Mouse (Mus musculus) heart, embryonic 14.5 days (tissue): ENCODE measurements around the gene Adck1. TPM values are rescaled to one million over a fixed set of nuclear protein-coding genes. Genes with fewer than 3 reads are reported as not detected.
"Not testable (repeated sequence)": the region's sequence is repeated elsewhere in the genome, so short reads cannot be mapped to it uniquely, and the experiment has no call there.

Experiments
- ATAC-seq: fragments of 200-750 bp; cut with Nextera tagmentation; 2 replicates; pipeline ENCODE4 v1.8.0; 2017; ENCODE audit warnings: low read depth, moderate TSS enrichment; ENCODE audit not compliant: insufficient number of reproducible peaks, insufficient read depth, low FRiP score
- H3K27ac ChIP-seq, 2 experiments: fragments of 200-500 bp in 1 of 2; fragments of 300-500 bp in 1 of 2; sonication (generic) in 1 of 2; replicated peaks in 1 of 2; 2 replicates each; pipeline ENCODE4 v1.5.1; 2012 to 2014; ENCODE audit warnings: low read depth in 2 of 2, low read length in 2 of 2, control low read depth in 1 of 2, mild to moderate bottlenecking in 1 of 2, mixed read lengths in 1 of 2; ENCODE audit not compliant: control insufficient read depth in 1 of 2, insufficient read depth in 1 of 2
- H3K27me3 ChIP-seq: fragments of 300-500 bp; sonication (generic); 2 replicates; pipeline ENCODE4 v1.6.1; 2014; ENCODE audit warnings: mild to moderate bottlenecking, low read length, control low read depth; ENCODE audit not compliant: control insufficient read depth, insufficient read depth
- H3K36me3 ChIP-seq: fragments of 300-500 bp; sonication (generic); 2 replicates; pipeline ENCODE4 v1.6.1; 2014; ENCODE audit warnings: mild to moderate bottlenecking, control low read depth, low read length, mixed read lengths; ENCODE audit not compliant: control insufficient read depth, insufficient read depth
- H3K4me1 ChIP-seq, 2 experiments: fragments of 200-500 bp in 1 of 2; fragments of 300-500 bp in 1 of 2; sonication (generic) in 1 of 2; 2 replicates each; pipeline ENCODE4 v1.6.1; 2012 to 2014; ENCODE audit warnings: low read length in 2 of 2, control low read depth in 1 of 2, mixed read lengths in 1 of 2; ENCODE audit not compliant: control insufficient read depth in 2 of 2, insufficient read depth in 2 of 2
- H3K4me2 ChIP-seq: fragments of 300-500 bp; sonication (generic); 2 replicates; pipeline ENCODE4 v1.6.1; 2014; ENCODE audit warnings: mild to moderate bottlenecking, low read length
- H3K4me3 ChIP-seq, 2 experiments: fragments of 200-500 bp in 1 of 2; fragments of 300-500 bp in 1 of 2; sonication (generic) in 1 of 2; 2 replicates each; pipeline ENCODE4 v1.5.1; 2012 to 2014; ENCODE audit warnings: low read length in 2 of 2, mild to moderate bottlenecking in 2 of 2, control low read depth in 1 of 2, low read depth in 1 of 2, moderate library complexity in 1 of 2; ENCODE audit not compliant: control insufficient read depth in 1 of 2, insufficient read depth in 1 of 2
- H3K9ac ChIP-seq: fragments of 300-500 bp; sonication (generic); 2 replicates; pipeline ENCODE4 v1.6.1; 2014; ENCODE audit warnings: mild to moderate bottlenecking, low read length
- H3K9me3 ChIP-seq: fragments of 300-500 bp; sonication (generic); 2 replicates; pipeline ENCODE4 v1.6.1; 2016; ENCODE audit warnings: low read length, control low read depth; ENCODE audit not compliant: control insufficient read depth
- WGBS: fragments of 180-500 bp; shearing (Covaris S2); extraction: QIAGEN DNeasy Blood & Tissue Kit; methylation state at CpG from one replicate; pipeline ENCODE4 v1.1.7; 2014; 5-methylcytosine and 5-hydroxymethylcytosine counted together
- polyA plus RNA-seq: library from polyadenylated mRNA; unstranded; fragments of >200 nt; fragmentation: Nextera tagmentation; extraction: Ambion mirVana; gene quantifications from 2 replicates; pipeline ENCODE4 v1.2.1, GENCODE M21; 2014

The Adck1 gene
- polyA plus RNA-seq, 1 experiment from 2014 or later, result 12.9 TPM

DNA sequence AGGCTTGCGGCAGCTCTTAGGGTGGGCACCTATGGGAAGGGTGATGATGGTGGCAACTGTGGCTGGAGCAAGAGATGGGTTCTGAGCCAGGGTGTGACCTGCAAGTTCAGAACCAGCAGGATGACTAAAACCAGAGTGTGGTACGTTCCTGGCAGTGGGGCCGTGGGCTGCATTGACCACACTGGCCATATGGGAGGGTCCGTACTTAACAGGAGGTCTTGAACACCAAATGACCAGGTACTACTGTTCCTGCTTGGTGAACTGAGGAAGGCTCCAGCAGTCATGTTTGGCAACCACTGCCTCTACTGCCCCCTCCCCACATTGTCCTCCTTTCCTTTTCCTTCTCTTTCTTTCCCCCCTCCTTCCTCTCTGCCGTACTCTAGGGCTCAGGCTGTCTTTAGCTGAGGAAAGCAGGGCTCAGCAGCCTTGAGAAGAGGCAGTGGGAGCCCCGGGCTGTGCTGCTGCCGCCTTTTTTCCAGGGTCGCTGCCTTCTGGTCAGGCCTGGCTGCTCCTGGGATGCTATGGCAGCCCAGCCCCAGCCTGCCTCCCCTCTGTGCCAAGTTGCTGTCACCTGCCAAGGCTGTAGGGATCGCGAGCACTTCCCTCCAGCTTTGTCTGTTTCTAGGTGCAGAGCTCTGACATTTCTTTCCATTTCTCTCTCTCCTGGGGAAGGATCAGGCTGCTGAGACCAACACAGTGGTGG lies 103.4 kb downstream of the Adck1 start:
- no peak for ATAC-seq
- Histone ChIP-seq H3K4me1 (peaks cover 0 to 6% of the 10 kb centered on the region in 2 experiments; a peak in 1 of 4 replicates), H3K27me3 (no peaks in the 10 kb centered on the region), H3K9ac (no peak overlapping the region), H3K4me2 (no peak overlapping the region), H3K27ac (no peak overlapping the region), H3K4me3 (no peak overlapping the region), H3K9me3 (no peaks in the 10 kb centered on the region), H3K36me3 (peaks cover 19% of the 10 kb centered on the region; the same call in 1 of the 2 replicates)
- WGBS, result 69% methylated on average over 10 of the region's 10 CpGs

DNA sequence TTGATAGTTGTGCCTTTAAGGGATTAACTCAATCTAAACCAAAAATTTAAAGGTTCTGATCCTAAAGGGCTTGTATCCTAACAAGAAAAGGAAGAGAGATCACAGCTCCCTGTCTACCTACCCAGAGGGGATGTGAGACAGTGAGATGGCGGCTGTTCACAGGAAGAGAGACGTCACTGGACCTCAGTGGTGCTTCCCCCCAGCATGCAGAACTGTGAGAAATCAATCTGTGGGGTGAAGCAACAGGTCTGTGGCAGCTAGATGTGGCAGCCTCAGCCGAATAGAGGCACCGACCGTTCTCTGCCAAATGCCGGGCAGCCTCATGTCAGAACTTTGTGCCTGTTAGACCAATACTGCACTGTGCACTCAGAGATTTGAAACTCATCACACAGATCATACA lies 106.4 kb downstream of the Adck1 start:
- no peak overlapping the region for H3K4me2 ChIP-seq

DNA sequence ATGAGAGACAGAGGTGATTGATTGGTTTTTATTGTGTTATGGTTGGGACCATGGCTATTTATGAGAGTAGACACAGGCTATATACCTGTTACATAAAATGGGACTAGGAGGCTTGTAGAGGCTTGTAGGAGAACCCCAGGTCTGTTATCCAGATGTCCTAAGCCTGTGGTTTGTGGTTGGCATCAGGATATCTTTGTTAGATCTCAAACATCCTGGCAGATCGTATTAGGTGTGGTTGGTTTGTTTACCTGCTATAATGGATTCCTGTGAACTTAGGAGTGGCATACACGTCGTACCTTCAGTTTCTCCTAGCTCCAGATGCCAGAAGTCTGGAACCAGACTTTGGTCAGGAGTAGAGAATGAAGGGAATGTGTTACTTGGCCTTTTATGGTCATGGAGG lies 106.9 kb downstream of the Adck1 start:
- no peak overlapping the region for H3K4me2 ChIP-seq
- H3K27ac ChIP-seq, result no peak overlapping the region
- peaks cover 0 to 6% of the 10 kb centered on the region in 2 experiments; a peak in 1 of 4 replicates for H3K4me1 ChIP-seq
- WGBS, result 31% methylated on average over 3 of the region's 3 CpGs
- H3K4me3 ChIP-seq, result no peak overlapping the region
- no peaks in the 10 kb centered on the region for H3K9me3 ChIP-seq
- no peak overlapping the region for H3K9ac ChIP-seq
- no peak for ATAC-seq
- no peaks in the 10 kb centered on the region for H3K36me3 ChIP-seq
- no peaks in the 10 kb centered on the region for H3K27me3 ChIP-seq

More for the DNA sequence above, 106.4 kb downstream of the Adck1 start:
- no peak for ATAC-seq
- no peak overlapping the region for H3K27ac ChIP-seq
- no peak overlapping the region for H3K9ac ChIP-seq
- H3K4me1 ChIP-seq, result peaks cover 0 to 6% of the 10 kb centered on the region in 2 experiments; a peak in 1 of 4 replicates
- H3K9me3 ChIP-seq, result no peaks in the 10 kb centered on the region
- 92% methylated on average over 6 of the region's 6 CpGs for WGBS
- no peak overlapping the region for H3K4me3 ChIP-seq
- no peaks in the 10 kb centered on the region for H3K27me3 ChIP-seq
- no peaks in the 10 kb centered on the region for H3K36me3 ChIP-seq

DNA sequence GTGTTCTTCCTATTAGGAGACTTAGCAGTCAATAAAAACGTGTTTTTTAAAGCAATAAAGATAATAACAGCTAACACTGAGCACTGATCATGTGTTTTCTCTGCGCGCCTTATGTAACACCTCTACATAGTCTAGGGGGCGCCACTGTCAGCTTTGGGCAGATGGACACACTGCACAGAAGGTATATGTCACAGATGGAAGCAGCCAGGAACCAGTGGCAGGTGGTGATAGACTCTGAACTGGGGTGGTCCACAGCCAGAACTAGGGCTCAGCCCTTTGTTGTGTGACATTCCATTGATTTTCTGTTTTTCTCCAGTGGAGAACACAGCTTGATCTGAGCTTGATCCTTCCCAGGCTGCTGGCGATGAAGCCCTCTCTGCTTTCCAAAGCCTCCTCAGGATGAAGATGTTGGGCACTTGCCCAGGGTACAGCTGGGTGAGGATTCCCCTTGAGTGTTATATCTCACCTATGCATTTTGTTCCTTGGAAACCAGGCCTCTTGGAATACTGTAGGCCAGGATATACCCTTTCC lies 107.6 kb downstream of the Adck1 start:
- no peak overlapping the region for H3K4me3 ChIP-seq
- H3K36me3 ChIP-seq, result no peaks in the 10 kb centered on the region
- H3K4me2 ChIP-seq, result no peak overlapping the region
- H3K9ac ChIP-seq, result no peak overlapping the region
- 65% methylated on average over 5 of the region's 5 CpGs for WGBS
- peaks cover 0 to 6% of the 10 kb centered on the region in 2 experiments; a peak in 1 of 4 replicates for H3K4me1 ChIP-seq
- no peaks in the 10 kb centered on the region for H3K9me3 ChIP-seq
- no peaks in the 10 kb centered on the region for H3K27me3 ChIP-seq
- no peak for ATAC-seq
- no peak overlapping the region for H3K27ac ChIP-seq

DNA sequence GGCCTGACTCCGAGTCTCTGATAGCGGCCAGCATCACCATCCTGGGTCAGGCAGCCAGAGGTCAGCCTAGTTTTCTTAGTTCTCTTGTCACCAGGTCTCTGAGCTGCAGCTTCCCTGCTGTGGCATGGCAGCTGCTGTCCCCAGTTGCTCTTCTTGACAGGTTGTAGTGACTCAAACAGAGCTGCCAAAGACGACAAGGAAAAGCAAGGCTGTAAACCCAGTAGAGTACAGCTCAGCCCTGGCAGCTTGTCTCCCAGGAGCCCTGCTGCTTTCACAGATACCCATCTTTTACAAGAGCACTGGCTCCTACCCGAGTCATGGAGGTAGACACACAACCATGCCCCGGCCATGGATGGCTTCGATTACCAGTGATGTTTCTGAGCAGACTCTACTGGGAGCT lies 108.3 kb downstream of the Adck1 start:
- peaks cover 0 to 6% of the 10 kb centered on the region in 2 experiments; a peak in 1 of 4 replicates for H3K4me1 ChIP-seq
- H3K27me3 ChIP-seq, result no peaks in the 10 kb centered on the region
- WGBS, result 56% methylated on average over 6 of the region's 6 CpGs
- no peaks in the 10 kb centered on the region for H3K36me3 ChIP-seq
- H3K9ac ChIP-seq, result no peak overlapping the region
- no peak overlapping the region for H3K4me2 ChIP-seq
- H3K27ac ChIP-seq, result no peak overlapping the region
- ATAC-seq, result no peak
- H3K4me3 ChIP-seq, result no peak overlapping the region
- H3K9me3 ChIP-seq, result no peaks in the 10 kb centered on the region

DNA sequence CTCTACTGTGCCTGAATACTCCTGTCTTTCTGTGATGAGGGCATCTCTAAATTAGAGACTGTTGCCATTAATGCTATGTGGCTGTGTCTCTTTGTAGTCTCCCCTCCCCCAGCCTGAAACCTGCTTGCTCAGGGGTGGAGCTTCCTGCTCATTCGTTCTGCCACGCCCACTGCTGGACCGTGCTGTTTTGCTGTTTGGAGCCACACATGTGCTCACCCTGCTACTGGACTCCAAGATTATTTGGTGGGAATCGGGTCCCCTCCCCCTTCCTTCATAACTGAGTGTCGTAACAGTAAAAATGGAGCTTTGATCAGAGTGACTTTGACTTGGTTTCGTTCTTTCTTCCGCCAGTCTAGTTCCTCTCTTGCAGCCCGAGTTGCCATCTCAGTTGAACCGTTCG lies 111.5 kb downstream of the Adck1 start:
- not testable (repeated sequence) for H3K4me3 ChIP-seq, H3K4me1 ChIP-seq, H3K36me3 ChIP-seq, H3K4me2 ChIP-seq, H3K27me3 ChIP-seq, H3K9me3 ChIP-seq, H3K27ac ChIP-seq, ATAC-seq, H3K9ac ChIP-seq
- WGBS, result 61% methylated on average over 10 of the region's 10 CpGs

DNA sequence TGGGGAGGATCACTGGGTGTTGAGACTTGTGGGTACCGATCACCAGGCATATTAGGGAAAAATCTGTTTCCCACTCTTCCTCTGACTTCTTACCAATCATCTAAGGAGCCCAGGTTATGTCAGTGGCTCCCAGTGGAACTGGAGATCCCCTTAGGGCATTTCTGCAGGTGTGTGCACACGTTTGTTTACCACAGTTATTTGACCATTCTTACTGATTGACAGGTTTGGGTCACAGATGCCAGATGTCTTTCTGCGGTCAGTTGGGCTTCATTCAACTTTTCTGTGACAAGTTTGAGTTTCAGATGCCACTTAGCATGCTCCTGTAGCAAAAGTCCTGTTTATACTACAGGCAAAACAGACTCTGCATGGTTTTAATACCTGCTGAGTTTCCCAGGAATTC lies 112.5 kb downstream of the Adck1 start:
- WGBS, result 76% methylated on average over 3 of the region's 3 CpGs
- ATAC-seq, result no peak
- H3K9me3 ChIP-seq, result no peaks in the 10 kb centered on the region
- H3K4me3 ChIP-seq, result no peak overlapping the region
- no peaks in the 10 kb centered on the region for H3K27me3 ChIP-seq
- H3K9ac ChIP-seq, result no peak overlapping the region
- no peak overlapping the region for H3K4me2 ChIP-seq
- H3K4me1 ChIP-seq, result no peaks in the 10 kb centered on the region
- H3K36me3 ChIP-seq, result no peaks in the 10 kb centered on the region
- no peak overlapping the region for H3K27ac ChIP-seq

DNA sequence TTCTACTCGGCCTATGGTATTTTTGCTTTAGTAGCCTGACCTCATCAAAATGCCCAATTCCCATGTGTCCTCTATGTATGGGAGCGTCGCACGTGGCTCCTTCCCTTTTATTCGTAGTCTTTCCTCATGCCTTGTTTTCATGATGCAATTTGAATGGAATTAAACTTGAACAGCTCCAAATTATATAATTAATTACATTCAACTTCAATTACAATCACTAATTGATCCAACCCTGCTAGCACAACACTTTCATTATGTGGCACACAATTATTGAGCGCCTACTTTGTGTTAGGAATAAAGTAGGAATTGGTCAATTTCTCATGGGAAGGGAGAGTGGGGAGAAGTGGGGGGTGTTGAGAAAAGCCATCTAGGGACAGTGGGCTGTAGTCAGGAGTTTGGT lies 113.4 kb downstream of the Adck1 start:
- H3K36me3 ChIP-seq, result no peaks in the 10 kb centered on the region
- no peak overlapping the region for H3K27ac ChIP-seq
- no peaks in the 10 kb centered on the region for H3K9me3 ChIP-seq
- no peaks in the 10 kb centered on the region for H3K4me1 ChIP-seq
- H3K4me3 ChIP-seq, result no peak overlapping the region
- H3K27me3 ChIP-seq, result no peaks in the 10 kb centered on the region
- H3K9ac ChIP-seq, result no peak overlapping the region
- no peak overlapping the region for H3K4me2 ChIP-seq
- WGBS, result 92% methylated on average over 6 of the region's 6 CpGs
- ATAC-seq, result no peak
